Mouse (Mus musculus) ES-Bruce4 (cell line): ENCODE data around the gene Pygm. TPM values are rescaled to one million over a fixed set of nuclear protein-coding genes. Genes with fewer than 3 reads are reported as not detected.

Experiments used
- H3K27ac ChIP-seq: 2 replicates; pipeline ENCODE4 v1.5.1; 2012; ENCODE audit warnings: low read length, inconsistent platforms; ENCODE audit not compliant: insufficient read depth
- H3K27me3 ChIP-seq: 2 replicates; pipeline ENCODE4 v1.6.1; 2012; ENCODE audit warnings: mild to moderate bottlenecking, low read length, inconsistent platforms; ENCODE audit not compliant: control insufficient read depth, poor library complexity, insufficient read depth, severe bottlenecking
- H3K36me3 ChIP-seq: 2 replicates; pipeline ENCODE4 v1.6.1; 2012; ENCODE audit warnings: inconsistent platforms, mild to moderate bottlenecking, low read length, moderate library complexity; ENCODE audit not compliant: control insufficient read depth, poor library complexity, insufficient read depth, severe bottlenecking
- H3K4me1 ChIP-seq: one replicate; pipeline ENCODE4 v1.8.1; 2011; ENCODE audit warnings: low read length; ENCODE audit not compliant: control insufficient read depth, insufficient read depth
- H3K4me3 ChIP-seq: 2 replicates; pipeline ENCODE4 v1.5.1; 2011; ENCODE audit warnings: low read depth, mild to moderate bottlenecking, low read length
- H3K9ac ChIP-seq: 2 replicates; pipeline ENCODE4 v1.6.1; 2012; ENCODE audit warnings: low read depth, mild to moderate bottlenecking, inconsistent platforms; ENCODE audit not compliant: poor library complexity, severe bottlenecking
- H3K9me3 ChIP-seq: replicated peaks from 2 replicates; pipeline ENCODE4 v1.6.1; 2012; ENCODE audit warnings: mild to moderate bottlenecking, low read length, inconsistent platforms; ENCODE audit not compliant: control insufficient read depth, poor library complexity, insufficient read depth, severe bottlenecking
- CTCF ChIP-seq: IDR thresholded peaks from one replicate; pipeline ENCODE4 v1.8.1; 2011; ENCODE audit warnings: low read depth, low read length
- EP300 ChIP-seq: IDR thresholded peaks from 2 replicates; pipeline ENCODE4 v1.6.1; 2011; ENCODE audit warnings: low read depth, low read length; ENCODE audit not compliant: insufficient read depth
- POLR2A ChIP-seq: IDR thresholded peaks from one replicate; pipeline ENCODE4 v1.8.1; 2011; ENCODE audit warnings: low read length; ENCODE audit not compliant: insufficient read depth
- polyA plus RNA-seq: library from polyadenylated mRNA; stranded (reverse); fragments of >200 nt; gene quantifications from 2 replicates; pipeline ENCODE4 v1.2.4, GENCODE M21; 2011; ENCODE audit warnings: low read depth; ENCODE audit not compliant: missing spikeins, insufficient read depth, insufficient read length

Gene Pygm
- polyA plus RNA-seq, 1 experiment, result 4.1 TPM

- H3K27me3 ChIP-seq, result no peaks in the 10 kb centered on the region
- no peak for TF ChIP-seq EP300
- no peak for TF ChIP-seq POLR2A
- TF ChIP-seq CTCF, result peak; percentile 86
Measured at GRCm38 (mm10) chr19:6373539-6374400, 10.4 kb upstream of the Pygm start.

GRCm38 (mm10) chr19:6374571-6374970 is 9.6 kb upstream of the Pygm start:
- no peaks in the 10 kb centered on the region for H3K27me3 ChIP-seq
- H3K36me3 ChIP-seq, result peaks cover 79% of the 10 kb centered on the region
- no peaks in the 10 kb centered on the region for H3K9me3 ChIP-seq
- TF ChIP-seq POLR2A (no peak), CTCF (no peak), EP300 (no peak)
- no peaks in the 10 kb centered on the region for H3K4me1 ChIP-seq
- H3K9ac ChIP-seq, result 0 out of 2 replicates have a peak overlapping the region, but pooled peaks have one; percentile 50
- H3K4me3 ChIP-seq, result peak overlapping the region; percentile 5
- no peak overlapping the region for H3K27ac ChIP-seq

More at GRCm38 (mm10) chr19:6373539-6374400, 10.4 kb upstream of the Pygm start:
- peaks cover 85% of the 10 kb centered on the region for H3K36me3 ChIP-seq
- H3K9ac ChIP-seq, result no peak overlapping the region
- H3K4me3 ChIP-seq, result no peak overlapping the region
- H3K9me3 ChIP-seq, result no peaks in the 10 kb centered on the region
- H3K27ac ChIP-seq, result no peak overlapping the region
- H3K4me1 ChIP-seq, result no peaks in the 10 kb centered on the region

- no peak for TF ChIP-seq POLR2A
- no peak for TF ChIP-seq EP300
- TF ChIP-seq CTCF, result no peak
- H3K9ac ChIP-seq, result peak overlapping the region; percentile 50; the same call in 1 of the 2 replicates
- no peaks in the 10 kb centered on the region for H3K27me3 ChIP-seq
- H3K4me1 ChIP-seq, result no peaks in the 10 kb centered on the region
- H3K4me3 ChIP-seq, result peak overlapping the region; percentile 5; the same call in 1 of the 2 replicates
- no peaks in the 10 kb centered on the region for H3K9me3 ChIP-seq
- H3K36me3 ChIP-seq, result peaks cover 70% of the 10 kb centered on the region
- H3K27ac ChIP-seq, result no peak overlapping the region
Measured at GRCm38 (mm10) chr19:6375423-6376254, 8.6 kb upstream of the Pygm start.

GRCm38 (mm10) chr19:6376255-6376564 is 8.0 kb upstream of the Pygm start:
- Histone ChIP-seq H3K4me1 (no peaks in the 10 kb centered on the region), H3K9me3 (no peaks in the 10 kb centered on the region), H3K9ac (no peak overlapping the region), H3K27me3 (no peaks in the 10 kb centered on the region), H3K4me3 (no peak overlapping the region), H3K36me3 (peaks cover 64% of the 10 kb centered on the region), H3K27ac (no peak overlapping the region)
- TF ChIP-seq CTCF, result peak; percentile 80
- no peak for TF ChIP-seq EP300
- no peak for TF ChIP-seq POLR2A

- H3K4me3 ChIP-seq, result no peak overlapping the region
- no peaks in the 10 kb centered on the region for H3K9me3 ChIP-seq
- H3K36me3 ChIP-seq, result peaks cover 60% of the 10 kb centered on the region
- TF ChIP-seq POLR2A (no peak), EP300 (no peak), CTCF (no peak)
- no peak overlapping the region for H3K9ac ChIP-seq
- H3K27ac ChIP-seq, result no peak overlapping the region
- no peaks in the 10 kb centered on the region for H3K4me1 ChIP-seq
- H3K27me3 ChIP-seq, result no peaks in the 10 kb centered on the region
Measured at GRCm38 (mm10) chr19:6376643-6377042, 7.6 kb upstream of the Pygm start.
